Mouse (Mus musculus): ENCODE results near the gene Car14. TPM values are rescaled to one million over a fixed set of nuclear protein-coding genes. Genes with fewer than 3 reads are reported as not detected.
A peak's percentile ranks its signal among the peaks of the same experiment; 100 is the strongest.
"Not testable (repeated sequence)": the region's sequence is repeated elsewhere in the genome, so short reads cannot be mapped to it uniquely, and the experiment has no call there.

The Car14 gene
- 10.3 and 10.6 TPM in 2 replicates for polyA plus RNA-seq (2016; fragmentation: Nextera tagmentation; extraction: Ambion mirVana)

- WGBS (ENCODE audit: insufficient replicate concordance), result 3% methylated on average over 15 of the region's 15 CpGs
- peaks cover 86% of the 10 kb centered on the region for H3K27me3 ChIP-seq (replicated peaks)
- H3K9ac ChIP-seq, result peak within 1 kb of the TSS; percentile 40
Observed at GRCm38 (mm10) chr3:95904568-95904967, at the start of gene Car14. Gene Car14, minus strand, starts transcription at chr3:95904691.

GRCm38 (mm10) chr3:95953522-95953921, 49.0 kb upstream of the Car14 start:
- Histone ChIP-seq H3K4me2 (no peak overlapping the region), H3K27ac (no peak overlapping the region), H3K4me3 (no peak overlapping the region), H3K9ac (no peak overlapping the region; the same call in 1 of the 2 replicates), H3K9me3 (replicated peaks) (no peaks in the 10 kb centered on the region), H3K4me1 (peaks cover 69% of the 10 kb centered on the region), H3K27me3 (replicated peaks) (no peaks in the 10 kb centered on the region), H3K36me3 (0 out of 2 replicates have a peak, but pooled peaks cover 5% of the 10 kb centered on the region)
- no peak for ATAC-seq
- WGBS (ENCODE audit: insufficient replicate concordance), result 67% methylated on average over 3 of the region's 3 CpGs

More at GRCm38 (mm10) chr3:95904568-95904967, at the start of gene Car14:
- no peak for ATAC-seq
- H3K4me1 ChIP-seq, result peaks cover 33% of the 10 kb centered on the region
- H3K4me2 ChIP-seq, result peak within 1 kb of the TSS; percentile 65
- H3K4me3 ChIP-seq, result peak within 1 kb of the TSS; percentile 34
- H3K9me3 ChIP-seq (replicated peaks), result no peaks in the 10 kb centered on the region
- peak within 1 kb of the TSS; percentile 79 for H3K27ac ChIP-seq
- no peaks in the 10 kb centered on the region for H3K36me3 ChIP-seq

GRCm38 (mm10) chr3:95953023-95953422, 48.5 kb upstream of the Car14 start:
- Histone ChIP-seq H3K27me3 (replicated peaks) (no peaks in the 10 kb centered on the region), H3K4me1 (peaks cover 70% of the 10 kb centered on the region), H3K9ac (no peak overlapping the region; the same call in 1 of the 2 replicates), H3K36me3 (0 out of 2 replicates have a peak, but pooled peaks cover 10% of the 10 kb centered on the region), H3K4me2 (no peak overlapping the region), H3K4me3 (no peak overlapping the region), H3K9me3 (replicated peaks) (no peaks in the 10 kb centered on the region), H3K27ac (no peak overlapping the region)
- ATAC-seq, result no peak

GRCm38 (mm10) chr3:95951566-95951965, 47.1 kb upstream of the Car14 start:
- not testable (repeated sequence) for H3K27me3 ChIP-seq (replicated peaks); H3K9me3 ChIP-seq (replicated peaks); ATAC-seq
- 59% methylated on average over 12 of the region's 12 CpGs for WGBS (ENCODE audit: insufficient replicate concordance)
- Histone ChIP-seq H3K4me3 (peak overlapping the region; percentile 69), H3K27ac (peak overlapping the region; percentile 86), H3K9ac (peak overlapping the region; percentile 73), H3K36me3 (peaks cover 22% of the 10 kb centered on the region), H3K4me2 (peak overlapping the region; percentile 72), H3K4me1 (peaks cover 59% of the 10 kb centered on the region)

GRCm38 (mm10) chr3:95950763-95951551, 46.5 kb upstream of the Car14 start:
- Histone ChIP-seq H3K27ac (peak overlapping the region; percentile 86), H3K27me3 (replicated peaks) (no peaks in the 10 kb centered on the region), H3K9ac (peak overlapping the region; percentile 73), H3K4me2 (peak overlapping the region; percentile 72), H3K4me1 (peaks cover 53% of the 10 kb centered on the region), H3K4me3 (peak overlapping the region; percentile 69), H3K9me3 (replicated peaks) (no peaks in the 10 kb centered on the region), H3K36me3 (peaks cover 28% of the 10 kb centered on the region)
- ATAC-seq, result peak; percentile 92
- WGBS (ENCODE audit: insufficient replicate concordance), result under 1% methylated on average over 48 of the region's 49 CpGs

- ATAC-seq, result no peak
- Histone ChIP-seq H3K4me2 (no peak overlapping the region), H3K4me1 (peaks cover 37% of the 10 kb centered on the region), H3K36me3 (peaks cover 52% of the 10 kb centered on the region), H3K27me3 (replicated peaks) (no peaks in the 10 kb centered on the region), H3K9ac (no peak overlapping the region), H3K9me3 (replicated peaks) (no peaks in the 10 kb centered on the region), H3K27ac (no peak overlapping the region), H3K4me3 (no peak overlapping the region)
- WGBS (ENCODE audit: insufficient replicate concordance), result 86% methylated on average over 5 of the region's 5 CpGs
Observed at GRCm38 (mm10) chr3:95948325-95948724, 43.8 kb upstream of the Car14 start.

- Histone ChIP-seq H3K36me3 (peaks cover 78% of the 10 kb centered on the region), H3K4me2 (no peak overlapping the region), H3K4me3 (no peak overlapping the region), H3K27ac (no peak overlapping the region), H3K9me3 (replicated peaks) (no peaks in the 10 kb centered on the region), H3K27me3 (replicated peaks) (no peaks in the 10 kb centered on the region), H3K9ac (no peak overlapping the region), H3K4me1 (peaks cover 21% of the 10 kb centered on the region)
- WGBS (ENCODE audit: insufficient replicate concordance), result 87% methylated on average over 14 of the region's 14 CpGs
- ATAC-seq, result no peak
Observed at GRCm38 (mm10) chr3:95945731-95946240, 41.3 kb upstream of the Car14 start.

- no peak overlapping the region for H3K4me3 ChIP-seq
- no peak overlapping the region for H3K27ac ChIP-seq
- H3K4me2 ChIP-seq, result no peak overlapping the region
- peaks cover 88% of the 10 kb centered on the region for H3K36me3 ChIP-seq
- WGBS (ENCODE audit: insufficient replicate concordance), result 85% methylated on average over 8 of the region's 8 CpGs
- H3K4me1 ChIP-seq, result peaks cover 15% of the 10 kb centered on the region
- H3K27me3 ChIP-seq (replicated peaks), result no peaks in the 10 kb centered on the region
- no peak for ATAC-seq
- H3K9ac ChIP-seq, result no peak overlapping the region
- H3K9me3 ChIP-seq (replicated peaks), result no peaks in the 10 kb centered on the region
Observed at GRCm38 (mm10) chr3:95944742-95945141, 40.3 kb upstream of the Car14 start.

- H3K27me3 ChIP-seq (replicated peaks), result no peaks in the 10 kb centered on the region
- no peaks in the 10 kb centered on the region for H3K9me3 ChIP-seq (replicated peaks)
- no peak overlapping the region for H3K27ac ChIP-seq
- no peak overlapping the region for H3K9ac ChIP-seq
- WGBS (ENCODE audit: insufficient replicate concordance), result 94% methylated on average over 7 of the region's 7 CpGs
- no peak overlapping the region for H3K4me2 ChIP-seq
- no peak overlapping the region for H3K4me3 ChIP-seq
- no peak for ATAC-seq
- H3K36me3 ChIP-seq, result peaks cover 96% of the 10 kb centered on the region
- 0 out of 2 replicates have a peak, but pooled peaks cover under 1% of the 10 kb centered on the region for H3K4me1 ChIP-seq
Observed at GRCm38 (mm10) chr3:95943226-95943625, 38.7 kb upstream of the Car14 start.

GRCm38 (mm10) chr3:95942749-95943148, 38.3 kb upstream of the Car14 start:
- peak; percentile 27; the same call in 1 of the 2 replicates for ATAC-seq
- H3K4me3 ChIP-seq, result no peak overlapping the region
- H3K4me2 ChIP-seq, result no peak overlapping the region
- H3K36me3 ChIP-seq, result peaks cover 96% of the 10 kb centered on the region
- no peaks in the 10 kb centered on the region for H3K27me3 ChIP-seq (replicated peaks)
- WGBS (ENCODE audit: insufficient replicate concordance), result 69% methylated on average over 6 of the region's 6 CpGs
- H3K4me1 ChIP-seq, result no peaks in the 10 kb centered on the region
- no peak overlapping the region for H3K9ac ChIP-seq
- no peaks in the 10 kb centered on the region for H3K9me3 ChIP-seq (replicated peaks)
- no peak overlapping the region for H3K27ac ChIP-seq

- no peak for ATAC-seq
- Histone ChIP-seq H3K27me3 (replicated peaks) (no peaks in the 10 kb centered on the region), H3K4me1 (no peaks in the 10 kb centered on the region), H3K4me3 (no peak overlapping the region), H3K36me3 (peaks cover 96% of the 10 kb centered on the region), H3K27ac (no peak overlapping the region), H3K9me3 (replicated peaks) (no peaks in the 10 kb centered on the region), H3K9ac (no peak overlapping the region), H3K4me2 (no peak overlapping the region)
- 85% methylated on average over 15 of the region's 15 CpGs for whole genome bisulfite sequencing (ENCODE audit: insufficient replicate concordance)
Observed at GRCm38 (mm10) chr3:95938835-95939234, 34.3 kb upstream of the Car14 start.

GRCm38 (mm10) chr3:95938217-95938616, 33.7 kb upstream of the Car14 start:
- Histone ChIP-seq H3K9ac (no peak overlapping the region), H3K4me2 (no peak overlapping the region), H3K27me3 (replicated peaks) (no peaks in the 10 kb centered on the region), H3K36me3 (peaks cover 97% of the 10 kb centered on the region), H3K4me1 (0 out of 2 replicates have a peak, but pooled peaks cover 3% of the 10 kb centered on the region), H3K9me3 (replicated peaks) (no peaks in the 10 kb centered on the region), H3K4me3 (no peak overlapping the region), H3K27ac (no peak overlapping the region)
- ATAC-seq, result no peak
- WGBS (ENCODE audit: insufficient replicate concordance), result 96% methylated on average over 8 of the region's 8 CpGs

All from liver, embryonic 12.5 days (tissue).